Comparison of ENCODE assay signal across 18 mouse cellular contexts in genomic region chrX:23136710-23137109, GRCm38 (mm10).
DNase-seq lines count a peak whose midpoint lies in the region; TF ChIP-seq lines count a peak whose summit lies in the region.
"Had no signal": no experiment of that assay in that cellular context is flagged by ENCODE, and none has a peak within 500 bp of the region (broad histone marks: within the 10 kb centered on the region; RNA-seq: fewer than 3 reads in every experiment).

No protein-coding gene starts in this region.

- H3K4me3 ChIP-seq in left cerebral cortex, adult 2 months: no peak overlapping the region
- H3K4me3 ChIP-seq: forebrain, embryonic 10.5 days; layer of hippocampus, adult 2 months; limb, embryonic 10.5 days; midbrain, embryonic 12.5 days; neural tube, embryonic 13.5 days had no signal

- intact Hi-C loops in left cerebral cortex, postnatal 4 days (cut with DNase I): no loop called here
- intact Hi-C loops in left cerebral cortex, adult 2 months (cut with DNase I): no loop called here
- intact Hi-C loops in gastrocnemius, postnatal 14 days (cut with DNase I; ENCODE audit: low total_unique reads): no loop called here

- peak; percentile 25 for DNase-seq in gastrocnemius, adult 18-20 months (ENCODE audit: low spot score)
- DNase-seq in gastrocnemius, postnatal 4 days (ENCODE audit: low spot score in 2 of 2): no peak
- peak; percentile 5 for DNase-seq in left cerebral cortex, postnatal 4 days
- DNase-seq in left cerebral cortex, adult 2 months (ENCODE audit: extremely low spot score in 1 of 2, low spot score in 2 of 2): no peak
- DNase-seq in fibroblast of lung, adult 2 months (ENCODE audit: low read depth): peak; percentile 10
- DNase-seq in gastrocnemius, postnatal 14 days: peak; percentile 6
- no peak for DNase-seq in embryo, embryonic 11 days
- DNase-seq: kidney, adult 18-20 months; kidney, postnatal 10 days; liver, postnatal 0 days; lung, postnatal 10 days; retina, postnatal 1 day; thymus, postnatal 25 days had no signal

- H3K27ac ChIP-seq in left cerebral cortex, adult 2 months: no peak overlapping the region
- H3K27ac ChIP-seq: forebrain, embryonic 10.5 days; layer of hippocampus, adult 2 months; limb, embryonic 10.5 days; midbrain, embryonic 12.5 days; neural tube, embryonic 13.5 days had no signal

- TF ChIP-seq CTCF in left cerebral cortex, adult 2 months (IDR thresholded peaks at IDR 0.05): no peak

Comparison
In these comparisons a context has a peak if more than half of its experiments do, and no peak if none do; other contexts are left out.
1. DNase-seq: peak in gastrocnemius, adult 18-20 months (single experiment), left cerebral cortex, postnatal 4 days (single experiment), fibroblast of lung, adult 2 months (single experiment) and gastrocnemius, postnatal 14 days (single experiment); none in gastrocnemius, postnatal 4 days (0 of 2), left cerebral cortex, adult 2 months (0 of 2) and embryo, embryonic 11 days (single experiment).